Mouse (Mus musculus) E14TG2a.4 (cell line): ENCODE measurements around the gene Rxfp3.

ENCODE experiments used
- H3K27me3 ChIP-seq: 2 replicates; pipeline ENCODE4 v1.6.1; 2014; ENCODE audit warnings: low read length, control low read depth; ENCODE audit not compliant: insufficient read depth
- H3K36me3 ChIP-seq: 2 replicates; pipeline ENCODE4 v1.6.1; 2014; ENCODE audit warnings: low read length, control low read depth; ENCODE audit not compliant: insufficient read depth
- H3K4me1 ChIP-seq: replicated peaks from 2 replicates; pipeline ENCODE4 v1.6.1; 2014; ENCODE audit warnings: low read depth, low read length, control low read depth
- H3K4me3 ChIP-seq: replicated peaks from 2 replicates; pipeline ENCODE4 v1.5.1; 2014; ENCODE audit warnings: mild to moderate bottlenecking, low read length
- H3K9me3 ChIP-seq: 2 replicates; pipeline ENCODE4 v1.6.1; 2014; ENCODE audit warnings: low read length, control low read depth
- CTCF ChIP-seq: conservative IDR thresholded peaks from 2 replicates; pipeline ENCODE4 v1.5.1; 2014; ENCODE audit warnings: low read length
- NANOG ChIP-seq: IDR thresholded peaks from 2 replicates; pipeline ENCODE4 v1.6.1; 2014; ENCODE audit warnings: borderline replicate concordance, low read length, mixed read lengths
- POU5F1 ChIP-seq: IDR thresholded peaks from 2 replicates; pipeline ENCODE4 v1.6.1; 2014; ENCODE audit warnings: low read length, borderline replicate concordance

Gene Rxfp3

DNA sequence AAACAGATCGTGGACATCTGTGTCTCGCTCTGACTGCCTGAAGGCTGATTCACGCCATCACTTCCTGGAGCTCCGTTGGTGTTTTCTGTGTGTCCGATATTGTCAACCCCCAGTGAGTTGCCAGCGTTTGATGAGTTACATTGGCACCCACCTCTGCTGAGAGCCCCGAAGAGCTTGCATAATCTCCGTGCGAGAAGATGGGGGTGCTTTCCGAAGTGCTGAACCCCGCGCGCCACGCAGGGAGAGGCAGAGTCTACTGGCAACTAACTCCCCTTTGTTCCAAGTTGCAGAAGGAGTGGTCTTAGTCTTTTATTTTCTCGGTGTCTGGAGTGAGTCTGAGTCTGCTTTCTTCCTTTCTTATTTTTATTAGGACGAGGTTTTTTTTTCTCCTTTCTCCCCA is at the start of gene Rxfp3:
Gene Rxfp3, minus strand, starts transcription at position 281 of the 400 bp plus-strand sequence.
- TF ChIP-seq NANOG (no peak), POU5F1 (no peak), CTCF (no peak)
- H3K27me3 ChIP-seq, result peaks cover 67% of the 10 kb centered on the region
- no peaks in the 10 kb centered on the region for H3K36me3 ChIP-seq
- H3K9me3 ChIP-seq, result no peaks in the 10 kb centered on the region
- peaks cover 33% of the 10 kb centered on the region for H3K4me1 ChIP-seq
- H3K4me3 ChIP-seq, result peak within 1 kb of the TSS; percentile 71

DNA sequence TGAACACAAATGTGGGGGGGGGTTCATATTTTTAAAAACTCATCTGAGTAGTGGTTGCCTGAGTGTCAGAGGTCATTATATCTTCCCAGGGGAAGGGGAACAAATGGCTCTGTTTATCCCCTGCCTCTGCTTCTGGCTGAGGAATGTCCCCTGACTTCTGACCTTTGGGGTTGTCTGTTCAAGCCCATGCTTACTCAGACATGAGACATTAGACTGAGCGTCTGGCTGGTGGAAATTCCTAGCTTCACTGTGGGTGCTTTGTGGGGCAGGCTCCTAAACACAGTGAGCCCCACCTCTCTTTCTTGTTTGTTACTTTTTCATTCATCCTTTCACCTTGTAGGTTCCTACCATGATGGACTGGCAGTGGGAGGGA is 47.2 kb upstream of the Rxfp3 start:
- no peaks in the 10 kb centered on the region for H3K4me1 ChIP-seq
- H3K36me3 ChIP-seq, result no peaks in the 10 kb centered on the region
- H3K9me3 ChIP-seq, result peaks cover 37% of the 10 kb centered on the region
- no peaks in the 10 kb centered on the region for H3K27me3 ChIP-seq
- TF ChIP-seq NANOG, result no peak
- no peak for TF ChIP-seq POU5F1
- TF ChIP-seq CTCF, result no peak
- no peak overlapping the region for H3K4me3 ChIP-seq

DNA sequence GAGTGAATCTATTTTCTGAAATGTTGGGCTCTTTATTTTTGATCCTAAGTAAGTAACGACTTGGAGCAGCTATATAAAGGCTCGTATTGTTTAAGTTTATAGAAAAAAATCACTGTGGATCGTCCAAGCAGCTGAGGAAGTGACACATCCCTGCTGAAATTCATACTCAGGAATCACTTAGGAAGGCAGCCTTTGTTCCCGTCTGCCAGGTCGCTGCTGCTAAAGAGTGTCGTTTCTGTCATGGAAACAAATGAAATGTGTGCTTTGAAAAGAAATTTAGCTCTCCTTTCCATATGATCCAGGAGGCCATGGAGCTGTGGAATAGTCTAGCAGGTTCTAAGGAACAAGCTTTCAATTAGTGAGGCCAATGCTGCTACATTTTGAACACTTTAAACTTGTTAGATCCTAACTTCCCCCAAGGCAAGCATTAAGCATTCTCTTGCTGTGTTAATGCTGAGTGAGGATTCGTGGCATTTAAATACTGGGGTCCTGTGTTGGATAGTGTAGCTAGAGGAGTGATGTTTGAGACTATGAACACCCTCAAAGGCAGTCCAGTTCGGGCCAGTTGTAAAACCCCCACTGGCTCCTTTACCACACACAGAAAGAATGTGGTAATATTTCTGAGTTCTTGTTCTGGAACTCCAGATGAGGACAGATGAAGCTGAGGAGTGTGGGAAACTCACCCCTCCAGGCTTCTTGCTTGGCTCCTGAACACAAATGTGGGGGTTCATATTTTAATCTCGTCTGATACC is 46.6 kb upstream of the Rxfp3 start:
- H3K36me3 ChIP-seq, result no peaks in the 10 kb centered on the region
- peaks cover 37% of the 10 kb centered on the region for H3K9me3 ChIP-seq
- no peaks in the 10 kb centered on the region for H3K4me1 ChIP-seq
- H3K4me3 ChIP-seq, result no peak overlapping the region
- TF ChIP-seq CTCF (no peak), NANOG (no peak), POU5F1 (no peak)
- H3K27me3 ChIP-seq, result no peaks in the 10 kb centered on the region

DNA sequence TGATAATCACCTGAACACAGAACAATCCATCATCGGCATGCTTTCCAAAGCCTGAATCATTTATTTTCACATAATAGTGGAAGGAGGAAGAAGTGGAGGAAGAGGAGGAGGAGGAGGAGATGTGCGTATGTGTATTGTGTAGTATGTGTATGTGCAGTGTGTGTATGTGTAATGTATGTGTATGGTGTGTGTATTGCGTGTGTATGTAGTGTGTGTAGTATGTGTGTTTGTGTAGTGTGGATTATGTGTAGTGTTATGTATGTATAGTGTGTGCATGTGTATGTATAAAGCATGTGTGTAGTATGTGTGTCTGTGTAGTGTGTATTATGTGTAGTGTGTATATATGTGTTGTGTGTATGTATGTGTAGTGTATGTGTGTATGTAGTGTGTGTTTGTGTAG is 45.9 kb upstream of the Rxfp3 start:
- Histone ChIP-seq H3K4me3 (no peak overlapping the region), H3K27me3 (no peaks in the 10 kb centered on the region), H3K36me3 (no peaks in the 10 kb centered on the region), H3K4me1 (no peaks in the 10 kb centered on the region), H3K9me3 (peaks cover 37% of the 10 kb centered on the region)
- TF ChIP-seq POU5F1 (no peak), CTCF (no peak), NANOG (no peak)

DNA sequence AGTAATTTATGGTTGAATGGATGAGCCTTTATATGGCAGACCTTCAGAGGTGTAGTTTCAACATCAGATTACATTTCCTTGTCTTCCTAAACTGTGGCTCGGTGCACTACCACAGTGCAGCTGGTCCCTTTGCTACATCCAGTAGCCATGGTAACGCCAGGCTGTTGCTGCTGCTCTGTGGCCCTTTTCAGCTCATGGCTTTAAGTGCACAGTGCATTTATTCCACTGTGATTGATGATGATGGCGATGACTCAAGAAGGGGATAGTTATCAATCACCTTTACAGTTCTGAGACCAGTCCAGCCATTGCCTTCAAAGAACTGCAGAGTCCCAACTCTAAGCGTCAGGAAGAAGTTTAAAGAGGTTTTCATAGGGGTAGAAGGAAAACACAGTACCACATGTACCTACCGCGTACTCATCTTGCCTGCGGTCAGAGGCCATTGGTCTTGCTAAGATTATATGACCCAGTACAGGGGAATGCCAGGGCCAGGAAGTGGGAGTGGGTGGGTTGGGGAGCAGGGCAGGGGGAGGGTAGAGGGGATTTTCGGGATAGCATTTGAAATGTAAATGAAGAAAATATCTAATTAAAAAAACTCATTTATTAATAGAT is 45.3 kb upstream of the Rxfp3 start:
- Histone ChIP-seq H3K36me3 (no peaks in the 10 kb centered on the region), H3K4me3 (no peak overlapping the region), H3K27me3 (no peaks in the 10 kb centered on the region), H3K4me1 (no peaks in the 10 kb centered on the region), H3K9me3 (peaks cover 41% of the 10 kb centered on the region)
- TF ChIP-seq CTCF (no peak), POU5F1 (no peak), NANOG (no peak)

DNA sequence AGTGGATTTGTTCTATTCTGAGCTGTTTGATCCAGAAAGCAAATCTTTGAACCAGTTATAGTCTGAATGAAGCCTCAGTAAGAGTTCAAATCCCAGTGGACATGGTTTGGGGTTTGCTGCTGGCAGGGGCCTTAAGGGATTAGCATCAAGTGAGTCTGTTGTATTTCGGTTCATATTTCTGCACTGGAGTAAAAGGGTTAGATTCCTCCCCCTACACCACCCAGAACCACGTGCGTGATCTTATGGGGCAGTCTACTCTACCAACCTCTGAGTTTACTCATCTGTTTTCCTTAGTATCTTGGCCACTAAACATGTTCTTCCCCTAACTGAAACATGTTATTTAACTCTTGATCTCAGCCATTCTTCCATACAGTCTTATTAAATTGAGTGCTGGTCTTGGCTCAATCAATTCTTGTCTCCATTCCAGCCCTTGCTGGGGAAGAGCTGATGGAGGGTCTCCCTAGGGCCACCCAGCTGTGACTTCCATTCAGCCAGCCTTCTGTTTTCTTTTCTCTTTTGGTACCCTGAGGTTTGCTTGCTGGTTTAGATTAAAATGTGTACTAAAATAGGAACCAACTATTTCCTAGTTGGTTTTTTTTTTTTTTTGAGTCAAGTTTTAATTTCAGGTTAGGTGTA is 38.1 kb upstream of the Rxfp3 start:
- H3K36me3 ChIP-seq, result no peaks in the 10 kb centered on the region
- H3K4me1 ChIP-seq, result no peaks in the 10 kb centered on the region
- no peaks in the 10 kb centered on the region for H3K27me3 ChIP-seq
- H3K9me3 ChIP-seq, result peaks cover 5% of the 10 kb centered on the region
- H3K4me3 ChIP-seq, result no peak overlapping the region
- TF ChIP-seq NANOG (no peak), CTCF (no peak), POU5F1 (no peak)

DNA sequence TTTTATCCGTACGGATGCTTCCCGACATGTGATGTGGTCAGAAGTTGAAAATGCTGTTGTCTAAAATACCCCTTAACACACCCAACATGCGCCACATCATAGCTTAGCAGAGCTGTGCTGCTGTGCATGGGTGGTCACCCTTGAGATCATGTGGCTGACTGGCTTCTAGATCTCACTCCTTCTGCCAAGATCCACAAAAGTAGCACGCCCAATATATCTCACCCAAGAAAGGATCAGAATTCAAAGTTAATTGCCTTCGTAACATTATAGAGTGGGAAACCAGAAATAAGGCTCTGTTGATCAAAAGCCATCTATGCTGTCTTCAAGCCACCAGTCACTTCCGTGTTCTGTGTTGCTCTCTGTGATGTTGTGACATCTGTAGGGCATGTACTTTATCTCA is 30.1 kb upstream of the Rxfp3 start:
- Histone ChIP-seq H3K36me3 (no peaks in the 10 kb centered on the region), H3K27me3 (no peaks in the 10 kb centered on the region; the same call in 1 of the 2 replicates), H3K4me1 (peaks cover 15% of the 10 kb centered on the region), H3K4me3 (no peak overlapping the region), H3K9me3 (no peaks in the 10 kb centered on the region)
- TF ChIP-seq CTCF, result no peak
- TF ChIP-seq POU5F1, result no peak
- TF ChIP-seq NANOG, result no peak

DNA sequence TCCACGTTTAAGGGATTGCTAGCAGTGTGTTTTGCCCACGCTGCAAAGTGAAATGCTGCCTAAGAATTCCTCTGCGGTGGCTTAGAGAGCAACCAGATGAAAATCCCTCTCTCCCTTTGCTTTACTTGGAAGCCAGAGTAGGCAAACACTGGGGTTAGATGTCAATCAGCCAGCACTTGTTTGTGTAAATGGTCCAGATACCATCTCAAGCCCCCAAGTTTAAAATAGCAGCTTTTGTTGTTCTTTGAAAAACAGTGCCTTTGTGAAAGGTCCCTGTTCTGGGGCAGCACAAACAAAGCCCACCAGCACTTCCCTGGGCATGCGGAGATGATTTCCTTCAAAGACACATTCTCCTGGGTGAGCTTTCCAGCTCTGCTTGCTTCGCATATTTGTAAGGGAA is 28.5 kb upstream of the Rxfp3 start:
- Histone ChIP-seq H3K27me3 (no peaks in the 10 kb centered on the region; the same call in 1 of the 2 replicates), H3K36me3 (no peaks in the 10 kb centered on the region), H3K4me1 (peaks cover 15% of the 10 kb centered on the region), H3K4me3 (no peak overlapping the region), H3K9me3 (no peaks in the 10 kb centered on the region)
- no peak for TF ChIP-seq NANOG
- TF ChIP-seq POU5F1, result no peak
- no peak for TF ChIP-seq CTCF
